Mouse (Mus musculus) cerebellum, adult 9-11 months (tissue): ENCODE measurements around the gene Rab28.
A peak's percentile ranks its signal among the peaks of the same experiment; 100 is the strongest.
"Not testable (repeated sequence)": the region's sequence is repeated elsewhere in the genome, so short reads cannot be mapped to it uniquely, and the experiment has no call there.

Experiments
- DNase-seq: peaks from one replicate; pipeline ENCODE4 v3.0.0; 2022

Gene Rab28

DNA sequence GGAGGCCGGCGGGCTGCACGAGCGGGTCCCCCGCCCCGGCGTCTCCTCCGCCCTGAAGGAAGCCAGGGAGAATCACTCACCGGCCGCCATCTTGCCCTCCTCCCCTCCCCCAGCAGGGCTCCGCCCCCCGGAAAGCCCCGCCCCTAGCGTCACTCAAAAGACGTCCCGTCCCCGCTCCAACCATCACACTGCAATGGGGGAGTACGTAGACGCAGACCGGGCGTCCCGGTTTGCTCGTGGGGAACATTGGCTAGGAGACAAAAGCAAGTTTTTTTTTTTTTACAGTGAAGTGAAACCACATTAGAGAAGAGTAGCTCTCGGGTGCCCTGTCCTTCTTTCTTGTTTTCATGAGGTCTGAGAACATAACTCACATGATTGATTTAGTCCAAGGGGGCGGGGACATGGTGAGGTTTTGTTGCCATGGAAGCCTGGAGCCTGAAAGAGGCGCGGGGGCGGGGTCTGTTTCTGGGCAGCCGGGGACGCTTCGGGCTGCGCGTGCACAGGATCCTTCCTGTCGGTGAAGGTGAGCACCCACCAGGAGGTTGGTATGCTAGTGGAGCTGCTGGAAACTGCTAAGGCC lies at the start of gene Rab28:
Gene Rab28 (minus strand): TSS at position 107 of the 580 bp plus-strand sequence.
- DNase-seq: peak; percentile 96

DNA sequence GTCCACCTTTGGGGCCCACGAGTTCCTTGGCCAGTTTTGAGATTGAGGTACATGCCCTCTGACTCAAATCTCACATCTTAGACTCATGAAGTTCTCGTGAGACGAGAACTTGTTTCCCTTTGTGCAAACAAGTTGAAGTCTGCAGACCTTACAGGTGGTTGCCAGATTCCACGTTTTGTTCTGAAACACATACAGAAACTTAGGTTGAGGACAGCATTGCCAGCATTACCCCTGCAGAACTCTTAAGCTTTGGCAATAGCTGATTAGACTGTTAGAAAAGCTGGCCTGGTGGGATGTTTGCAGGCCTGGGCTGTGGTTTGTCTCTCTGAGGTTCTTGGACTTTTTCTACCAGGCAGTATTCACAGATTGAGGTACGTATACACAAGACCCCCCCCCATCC lies 49.4 kb upstream of the Rab28 start:
- DNase-seq: no peak

DNA sequence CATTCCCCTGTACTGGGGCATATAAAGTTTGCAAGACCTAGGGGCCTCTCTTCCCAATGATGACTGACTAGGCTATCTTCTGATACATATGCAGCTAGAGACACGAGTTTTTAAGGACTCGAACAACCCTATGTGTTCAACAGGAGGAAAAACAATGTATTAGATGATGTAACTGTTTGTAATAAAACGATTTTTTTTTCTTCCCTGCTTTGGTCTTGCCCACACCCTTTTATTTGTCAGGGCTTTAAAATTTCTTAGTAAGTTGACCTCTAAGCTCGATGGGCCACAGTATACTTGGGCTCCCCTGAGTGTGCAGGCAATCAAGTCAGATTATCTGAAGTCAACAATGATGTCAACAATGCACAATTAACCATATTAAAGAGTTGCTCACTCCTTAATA lies 48.4 kb upstream of the Rab28 start:
- DNase-seq: no peak

DNA sequence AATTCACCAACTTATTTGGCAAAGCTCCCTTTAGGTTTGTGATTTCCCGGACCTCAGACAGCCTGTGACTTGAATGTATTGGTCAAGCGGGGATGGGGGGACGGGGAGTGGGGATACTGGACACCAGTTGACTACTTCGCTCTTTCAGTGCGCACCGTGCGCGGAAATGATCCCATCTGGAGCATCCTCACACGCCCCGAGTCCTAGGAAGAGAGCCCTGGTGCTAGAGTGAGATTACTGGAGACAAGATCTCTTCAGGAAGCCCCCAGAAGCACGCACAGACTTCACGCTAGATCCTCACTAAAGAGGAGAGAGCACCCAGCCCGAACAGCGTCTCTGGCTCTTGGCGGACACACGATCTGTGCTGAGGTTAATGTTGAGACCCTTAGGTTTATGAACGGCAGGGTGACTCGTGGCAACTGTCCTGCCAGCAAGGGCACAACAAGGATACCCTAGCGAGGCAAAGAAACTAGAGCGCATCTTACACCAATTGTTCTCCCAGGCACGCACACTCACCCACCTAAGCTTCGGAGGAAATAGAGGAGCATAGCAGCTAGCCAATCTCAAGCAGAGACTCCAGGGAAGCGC lies 47.5 kb upstream of the Rab28 start:
- no peak for DNase-seq

DNA sequence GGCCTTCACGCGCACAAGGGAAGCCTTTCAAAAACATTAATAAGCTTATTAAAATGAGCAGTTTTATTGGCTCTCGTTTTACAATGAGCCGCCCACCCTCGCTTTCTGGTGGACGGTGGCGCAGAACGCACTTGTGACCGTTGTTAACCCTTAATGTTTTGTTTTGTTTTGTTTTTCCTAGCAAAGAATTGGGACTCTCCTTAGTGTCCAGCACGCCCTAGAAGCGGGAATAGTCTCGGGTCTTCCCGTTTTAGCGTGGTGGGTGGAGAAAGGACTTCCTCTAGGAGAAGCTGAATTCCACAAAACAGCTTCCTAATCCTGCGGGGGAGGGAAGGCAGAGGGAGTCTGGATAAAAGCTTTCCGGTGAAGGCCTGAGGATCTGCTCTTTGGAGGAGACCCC lies 46.9 kb upstream of the Rab28 start:
- no peak for DNase-seq

DNA sequence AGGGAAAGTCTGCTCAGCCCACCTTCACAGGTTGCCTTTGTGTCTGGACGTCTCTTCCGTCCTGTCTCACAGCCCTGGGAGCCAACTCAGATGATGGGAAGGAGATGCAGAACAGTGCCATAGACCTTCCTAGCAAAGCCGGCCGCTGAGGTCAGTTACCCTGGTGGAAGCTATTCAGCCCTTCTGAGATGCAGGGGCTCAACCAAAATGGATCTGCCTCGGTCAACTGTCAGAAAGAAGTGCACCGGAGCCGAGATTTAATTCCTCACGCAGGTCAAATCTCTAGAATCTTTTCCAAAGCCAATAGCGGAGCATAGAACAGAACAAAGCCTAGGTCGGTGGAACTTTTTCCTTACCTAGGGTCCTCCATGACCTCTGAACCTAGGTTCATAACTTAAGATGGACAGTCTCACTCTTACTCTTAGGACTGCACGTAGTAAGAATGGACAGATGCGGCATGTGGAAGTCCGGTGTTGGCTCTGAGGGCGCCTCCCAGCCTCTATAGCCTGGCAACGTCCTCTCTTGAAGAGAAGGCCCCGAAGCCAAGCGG lies 46.3 kb upstream of the Rab28 start:
- DNase-seq: no peak

DNA sequence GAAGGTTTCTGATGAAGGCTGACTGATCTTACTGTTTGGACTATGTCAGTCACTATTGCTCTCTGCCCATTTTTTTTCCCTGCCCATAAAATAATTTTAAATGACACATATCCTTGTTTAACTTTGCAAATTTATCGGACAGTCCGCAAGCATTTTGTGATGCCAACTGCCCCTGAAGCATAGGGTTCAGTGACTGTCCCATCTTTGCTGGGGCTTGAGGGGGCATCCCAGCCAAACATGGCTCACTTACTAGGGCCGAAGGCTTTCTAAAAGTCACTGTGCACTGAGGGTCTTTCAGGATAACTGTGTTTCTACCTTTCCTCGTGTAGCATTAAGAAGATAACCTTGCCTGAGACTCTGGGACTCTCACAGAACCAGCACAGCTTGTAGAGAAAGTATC lies 44.8 kb upstream of the Rab28 start:
- DNase-seq: no peak

DNA sequence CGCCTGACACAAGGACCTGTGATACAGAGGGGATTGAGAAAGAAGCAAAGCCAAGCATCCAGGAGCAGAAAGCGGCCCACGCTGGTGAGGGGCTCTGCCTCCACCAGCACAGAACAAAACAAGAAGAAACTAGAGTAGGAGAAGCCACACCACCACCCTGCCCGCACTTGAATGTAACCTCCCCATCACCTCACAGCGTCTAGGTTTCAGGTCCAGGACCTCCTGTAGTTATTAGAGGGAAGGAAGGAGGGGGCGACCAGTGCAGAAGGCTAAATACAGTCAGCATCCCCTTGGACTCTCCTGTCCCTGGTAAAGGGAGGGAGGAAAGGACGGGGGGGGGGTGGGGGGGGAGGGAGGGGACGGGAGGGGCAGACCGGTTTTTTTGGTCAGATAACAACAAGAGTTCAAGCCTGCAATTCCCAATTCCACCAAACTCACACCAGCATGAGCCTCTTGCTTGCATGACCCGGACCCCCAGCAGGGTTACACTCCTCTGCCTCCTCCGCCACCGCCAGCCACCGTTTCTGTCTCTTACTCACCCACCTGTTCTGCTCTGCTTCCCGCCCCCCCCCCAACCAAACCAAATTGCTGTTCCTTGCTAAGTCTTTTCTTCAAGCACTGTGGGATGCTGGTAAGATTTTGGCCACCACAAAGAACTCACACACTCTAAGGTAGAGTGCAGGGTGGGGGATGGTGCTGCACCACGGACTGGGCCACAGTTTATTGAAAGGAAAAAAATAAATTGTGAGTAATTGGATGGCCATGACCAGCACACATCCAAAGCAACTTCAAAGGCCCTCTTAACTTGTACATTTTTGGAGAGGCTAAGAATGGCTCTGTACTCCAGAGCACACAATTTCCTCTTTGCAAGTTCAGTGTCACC lies 37.2 kb upstream of the Rab28 start:
- no peak for DNase-seq

DNA sequence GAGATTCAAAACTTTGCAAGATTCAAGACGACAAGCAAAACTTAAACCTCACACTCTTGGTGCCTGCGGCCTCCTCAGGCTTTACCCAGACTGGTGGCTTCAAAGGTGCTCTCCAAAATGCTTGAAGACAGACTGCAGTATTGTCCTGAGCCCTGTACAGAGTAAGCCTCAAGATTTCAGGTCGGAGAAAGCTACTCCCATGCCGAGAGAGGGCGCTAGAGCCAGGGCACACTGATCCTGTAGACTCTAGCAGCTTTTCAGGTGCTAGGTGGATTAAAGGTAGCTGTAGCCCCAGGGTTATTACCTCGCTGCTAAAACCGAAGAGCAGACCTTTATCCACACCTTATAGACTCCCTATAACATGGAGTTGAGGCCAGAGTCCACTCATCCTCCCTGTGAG lies 36.3 kb upstream of the Rab28 start:
- no peak for DNase-seq

DNA sequence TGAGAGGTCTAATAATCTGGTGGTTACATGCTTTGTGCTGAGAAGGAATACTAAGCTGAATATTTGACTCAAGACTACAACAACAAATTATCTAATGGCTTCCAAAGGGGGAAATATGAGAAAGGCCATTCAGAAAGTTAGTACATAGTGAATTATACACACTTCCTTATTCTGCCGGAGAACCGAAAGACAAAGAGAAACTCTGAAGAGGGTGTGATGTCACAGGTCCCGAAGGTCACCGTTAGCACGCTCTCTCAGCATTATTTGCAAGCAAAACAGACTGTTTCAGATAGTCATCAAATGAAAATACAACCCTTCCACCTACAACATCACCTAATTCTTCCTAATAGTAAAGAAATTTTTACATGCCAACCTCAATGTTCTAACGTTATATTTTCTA lies 30.9 kb upstream of the Rab28 start:
- no peak for DNase-seq

DNA sequence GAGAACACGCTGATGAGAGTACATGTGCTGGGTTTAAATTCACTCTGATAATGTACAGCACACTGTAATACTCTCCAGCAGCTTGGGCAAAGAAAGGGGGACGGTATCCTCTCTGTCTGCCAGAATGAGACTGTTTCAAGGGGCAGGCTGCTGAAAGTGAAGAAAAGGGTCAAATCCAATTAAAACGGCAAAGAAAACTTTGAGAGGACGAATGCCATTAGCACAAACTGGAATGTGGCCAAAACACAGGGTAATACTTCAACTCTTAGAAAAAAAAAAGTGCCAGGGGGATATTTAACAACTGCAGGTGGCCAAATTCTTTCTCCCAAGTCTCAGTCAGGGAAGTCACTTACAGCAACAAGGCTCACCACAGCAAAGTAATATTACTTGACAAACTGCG lies 29.1 kb upstream of the Rab28 start:
- no peak for DNase-seq

DNA sequence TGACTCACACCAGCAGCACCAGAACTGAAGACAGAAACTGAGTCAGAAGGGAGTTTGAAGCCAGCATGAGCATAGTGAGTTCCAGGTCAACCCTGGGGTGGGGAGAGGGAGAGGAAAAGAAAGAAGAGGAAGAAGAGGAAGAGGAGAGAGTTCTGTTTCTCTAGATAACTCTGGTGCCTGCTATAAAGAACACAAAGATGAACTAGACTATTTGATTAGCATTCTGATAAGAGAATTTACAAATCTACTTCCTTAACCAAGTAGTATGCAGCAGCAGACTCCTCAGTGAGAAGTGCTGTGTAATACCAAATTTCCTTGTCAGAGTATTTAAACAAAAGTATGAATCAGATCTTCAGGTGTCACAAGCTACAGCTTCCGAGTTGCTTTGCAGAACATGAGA lies 19.1 kb upstream of the Rab28 start:
- no peak for DNase-seq

DNA sequence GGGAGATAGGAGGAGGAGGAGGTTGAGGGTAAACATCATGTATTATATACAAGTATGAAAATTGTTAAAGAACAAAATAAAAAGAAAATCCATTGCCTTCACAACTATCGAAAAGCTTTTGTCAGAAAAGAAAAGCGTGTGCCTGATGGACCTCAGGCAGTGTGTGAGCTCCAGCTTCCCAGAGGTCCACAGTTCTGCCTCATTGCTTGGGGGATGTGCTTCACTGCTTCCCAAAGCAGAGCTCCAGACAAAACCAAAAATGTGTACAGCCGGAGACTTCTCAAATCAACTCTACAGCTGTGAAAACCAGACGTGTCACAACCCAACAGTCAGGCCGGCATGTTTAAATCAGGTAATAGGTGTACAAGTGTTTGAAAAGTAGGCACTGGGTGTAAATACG lies 17.6 kb upstream of the Rab28 start:
- no peak for DNase-seq

DNA sequence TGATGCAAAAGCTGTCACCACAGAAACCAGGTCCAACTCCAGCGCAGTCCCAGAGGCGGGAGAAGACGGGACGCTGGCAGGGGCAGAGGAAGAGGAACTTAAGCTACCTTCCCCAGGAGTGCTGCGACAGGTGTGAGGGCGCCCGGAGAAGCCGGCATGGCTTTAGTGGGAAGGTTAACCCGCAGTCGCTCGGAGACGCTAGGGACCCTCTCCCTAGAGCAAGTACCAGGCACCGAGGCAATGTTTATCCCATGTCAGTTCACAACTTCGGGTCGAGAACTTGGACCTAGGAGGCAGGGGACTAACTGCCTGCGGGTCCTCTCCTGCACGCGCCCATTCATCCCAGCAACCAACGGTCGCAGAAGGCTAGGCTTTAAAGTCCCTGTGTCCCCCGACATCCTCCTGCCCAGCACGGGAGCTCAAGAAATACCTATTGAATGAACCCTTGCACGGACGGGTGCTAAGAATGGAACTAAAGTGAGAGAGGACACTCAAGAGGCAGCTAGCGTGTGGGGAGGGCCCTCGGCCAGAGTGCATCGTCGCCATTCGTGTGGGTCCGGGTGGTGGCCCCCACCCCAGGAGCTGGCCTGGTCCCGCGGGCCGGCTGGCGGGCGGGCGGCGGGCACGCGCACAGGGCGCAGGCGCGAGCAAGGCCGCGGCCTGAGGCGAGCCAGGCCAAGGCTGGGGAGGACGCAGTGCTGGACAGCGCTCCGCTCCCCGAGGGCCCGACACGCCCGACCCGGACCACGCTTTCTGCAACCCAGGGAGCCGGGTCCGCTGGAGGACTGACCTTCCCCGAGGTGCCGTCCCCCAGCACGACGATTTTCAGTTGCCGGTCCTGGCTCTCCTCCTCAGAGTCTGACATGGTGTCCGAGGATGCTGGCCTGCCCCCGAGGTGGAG lies 592 bp downstream of the Rab28 start:
- DNase-seq: peak; percentile 57

DNA sequence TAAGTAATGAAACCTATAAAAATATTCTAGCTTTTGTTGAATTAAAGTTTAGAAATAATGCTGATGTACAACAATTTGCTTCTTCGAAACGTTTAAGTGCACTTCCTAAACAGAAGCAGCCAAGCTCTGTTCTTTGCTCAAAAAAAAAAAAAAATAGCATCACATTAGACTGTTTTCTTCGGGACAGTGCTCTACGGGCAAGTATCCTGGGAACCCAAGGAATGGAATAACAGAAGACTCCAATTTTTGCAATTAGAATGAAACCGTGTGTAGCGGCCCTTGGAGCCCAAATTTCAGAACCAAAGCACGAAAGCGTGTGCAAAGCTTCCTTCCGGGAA lies 1.2 kb downstream of the Rab28 start:
- no peak for DNase-seq

DNA sequence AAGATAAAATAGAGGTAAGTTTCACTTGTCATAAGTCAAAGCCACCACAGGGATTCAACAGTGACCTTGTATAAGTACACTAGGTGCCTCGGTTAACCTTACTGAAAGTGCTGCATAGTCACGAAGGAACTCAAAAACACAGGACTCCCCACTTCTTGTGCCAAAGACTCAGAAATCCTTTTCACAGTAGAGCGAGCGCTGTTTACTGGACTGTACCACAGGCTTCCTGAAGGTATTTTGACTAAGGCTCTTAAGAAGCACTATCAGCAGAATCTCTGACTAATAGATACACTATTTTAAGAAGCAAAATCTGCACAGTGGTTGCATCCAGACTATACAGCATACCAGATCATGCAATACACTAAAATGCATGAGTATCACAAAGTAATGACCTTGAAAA lies 6.9 kb downstream of the Rab28 start:
- DNase-seq: not testable (repeated sequence)

DNA sequence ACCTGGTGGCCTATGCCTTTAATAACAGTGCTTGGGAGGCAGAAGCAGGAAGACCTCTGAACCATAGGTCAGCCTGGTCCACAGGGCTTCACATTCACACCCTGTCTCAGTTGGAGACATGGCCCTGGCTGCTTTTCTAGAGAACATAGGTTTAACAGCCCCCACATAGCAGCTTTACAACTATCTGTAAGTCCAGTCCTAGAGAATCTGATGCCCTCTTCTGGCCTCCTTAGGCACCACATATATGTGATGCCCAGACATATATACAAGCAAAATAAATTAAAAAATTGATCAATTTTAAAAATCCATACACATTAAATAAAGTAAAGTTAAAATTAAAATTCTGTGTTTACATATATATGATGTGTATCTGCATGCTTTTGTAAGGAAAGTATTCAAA lies 10.0 kb downstream of the Rab28 start:
- no peak for DNase-seq

DNA sequence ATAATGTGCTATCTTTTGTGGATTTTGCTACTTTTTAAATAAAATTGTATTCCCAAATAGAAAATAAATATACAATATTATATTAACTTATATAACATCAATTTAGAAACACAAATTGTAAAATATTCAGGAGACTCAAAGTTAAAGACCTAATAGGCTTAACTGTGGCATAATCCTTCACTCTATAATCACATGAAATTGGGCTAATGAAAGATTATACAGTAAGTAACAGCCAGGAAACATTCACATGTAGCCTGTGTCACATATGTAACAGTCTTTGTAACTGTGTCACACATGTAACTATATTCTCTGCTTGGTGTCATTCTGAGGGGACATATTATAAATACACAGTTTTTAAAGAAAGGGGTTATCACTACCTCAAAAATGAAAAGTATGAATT lies 22.9 kb downstream of the Rab28 start:
- DNase-seq: no peak

DNA sequence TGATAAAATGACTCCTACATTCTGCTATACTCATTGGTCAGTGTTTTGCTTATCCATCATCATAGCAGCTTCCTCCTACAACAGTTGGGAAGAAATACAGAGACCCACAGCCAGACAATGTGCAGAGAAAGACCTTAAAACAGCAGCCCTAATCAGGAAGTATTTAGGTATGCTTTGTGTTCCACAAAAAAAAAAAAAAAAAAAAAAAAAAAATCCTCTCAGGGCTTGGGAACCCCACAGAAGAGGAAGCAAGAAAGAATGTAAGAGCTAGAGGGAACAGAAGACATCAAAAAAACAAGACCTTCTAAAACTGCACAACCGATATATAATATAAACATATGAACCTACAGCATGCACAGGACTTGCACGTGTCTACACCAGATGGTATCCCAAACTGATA lies 24.0 kb downstream of the Rab28 start:
- no peak for DNase-seq

DNA sequence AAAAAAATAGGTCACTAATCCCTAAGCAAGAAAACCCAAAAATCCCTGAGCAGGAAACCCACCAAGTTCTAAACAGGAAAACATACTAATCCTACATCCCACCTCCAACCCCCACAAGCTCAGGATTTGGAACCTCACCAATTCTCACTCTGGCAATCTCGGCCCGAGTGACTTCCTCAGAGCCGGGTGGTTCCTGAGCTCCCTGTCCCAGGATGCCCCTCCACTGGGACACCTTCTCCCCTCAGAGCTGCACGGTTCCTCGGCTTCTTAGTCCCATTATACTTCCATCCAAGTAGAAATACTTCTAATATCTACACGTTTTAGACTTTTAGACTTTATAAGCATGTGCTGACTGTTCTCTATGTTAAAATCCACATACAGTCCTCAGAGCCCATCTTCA lies 41.9 kb downstream of the Rab28 start:
- DNase-seq: no peak

DNA sequence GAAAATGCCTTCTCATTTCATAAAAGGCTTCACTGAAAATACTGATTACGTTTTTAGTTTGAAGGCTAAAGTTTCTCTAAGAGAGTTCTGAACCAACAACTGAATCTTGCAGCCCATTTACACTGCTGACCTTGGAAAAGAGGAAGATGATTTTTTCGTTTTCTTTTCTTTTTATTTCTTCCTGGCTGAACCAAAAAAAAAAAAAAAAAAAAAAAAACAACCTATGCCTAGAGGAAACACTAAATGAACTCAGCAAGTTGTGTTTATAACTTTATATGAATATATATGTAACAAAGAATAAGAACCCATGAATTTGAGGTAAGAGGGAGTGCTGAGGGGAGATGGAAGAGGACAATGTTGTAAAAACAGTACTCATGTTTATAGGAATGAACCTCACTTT lies 71.2 kb downstream of the Rab28 start:
- DNase-seq: no peak

DNA sequence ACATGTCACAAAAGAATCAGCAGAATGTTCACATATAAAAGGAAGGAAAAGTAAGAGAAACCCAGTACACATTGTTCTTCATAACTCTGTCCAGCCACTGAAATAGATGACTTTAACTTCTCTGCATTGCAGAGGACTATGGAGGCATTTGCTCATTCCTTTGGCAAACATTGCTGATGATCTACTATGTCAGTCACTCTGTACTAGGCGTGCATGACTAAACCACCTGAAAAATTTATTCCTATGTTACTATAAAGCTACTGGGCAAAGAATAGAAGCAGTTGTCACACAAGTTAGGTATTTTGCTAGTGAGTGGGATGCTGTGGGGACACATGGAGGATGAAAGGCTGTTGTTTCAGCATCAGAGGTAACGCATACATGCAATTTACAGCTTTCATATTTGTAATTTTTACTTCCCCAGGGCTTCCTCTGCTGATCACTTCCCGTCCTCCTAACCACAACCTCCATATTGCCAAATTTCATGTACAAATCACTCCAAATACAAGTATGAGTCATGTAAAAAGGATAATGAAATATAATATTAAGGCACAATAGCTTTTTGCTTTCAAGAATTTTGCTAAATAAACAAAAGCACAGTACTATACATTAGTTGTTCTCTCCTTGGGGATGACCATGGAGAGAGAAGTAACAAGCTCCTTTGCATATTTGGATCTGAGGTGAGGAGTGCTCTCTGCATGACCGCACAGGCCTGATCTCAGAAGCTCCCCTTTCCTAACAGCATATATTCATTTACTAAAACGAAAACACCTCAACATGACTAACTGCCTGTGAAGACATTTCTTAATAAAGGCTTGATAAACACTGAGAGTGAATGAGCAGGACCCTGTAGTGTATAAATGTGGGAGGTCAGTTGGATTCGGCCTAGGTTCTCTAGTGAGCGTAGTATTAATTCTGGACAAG lies 80.5 kb downstream of the Rab28 start:
- DNase-seq: no peak
